Mouse (Mus musculus) thymus, adult 2 months (tissue): ENCODE measurements around the gene Ntrk2.

Source experiments
- CTCF ChIP-seq: fragments of 200-500 bp; IDR thresholded peaks from 2 replicates; pipeline ENCODE4 v1.5.1; 2012; ENCODE audit warnings: mild to moderate bottlenecking, control low read depth, low read length, moderate library complexity, borderline replicate concordance; ENCODE audit not compliant: control insufficient read depth, poor library complexity, insufficient read depth; ENCODE audit errors: extremely low read depth
- POLR2A ChIP-seq: fragments of 200-500 bp; IDR thresholded peaks from 2 replicates; pipeline ENCODE4 v1.6.1; 2012; ENCODE audit warnings: mild to moderate bottlenecking, low read length, control low read depth, moderate library complexity; ENCODE audit not compliant: control insufficient read depth, poor library complexity, insufficient read depth; ENCODE audit errors: extremely low read depth

DNA sequence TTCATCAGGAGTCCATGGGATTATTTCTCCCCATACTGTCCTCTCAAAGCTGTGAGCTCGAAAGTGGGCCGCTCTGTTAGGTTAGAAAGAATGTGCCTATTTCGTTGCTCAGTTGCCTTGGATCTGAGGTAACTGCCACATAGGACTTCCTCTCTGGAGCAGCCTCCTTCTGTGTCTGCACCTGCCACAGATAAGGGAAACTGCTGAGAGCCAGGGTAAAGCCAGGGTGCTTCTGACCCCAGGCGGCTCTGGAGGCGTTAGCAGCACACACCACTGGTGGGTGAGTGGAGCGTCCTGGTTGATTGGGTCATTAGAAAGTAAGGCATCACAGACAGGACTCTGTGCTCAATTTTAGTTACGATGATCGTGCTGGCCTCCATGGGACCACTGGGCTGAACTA lies 95.9 kb downstream of the Ntrk2 start:
- TF ChIP-seq CTCF (no peak), POLR2A (no peak)
